Mouse (Mus musculus) midbrain, postnatal 0 days (tissue): Measurements from ENCODE around the gene Slco4c1. TPM values are rescaled to one million over a fixed set of nuclear protein-coding genes. Genes with fewer than 3 reads are reported as not detected.

Experiments used
- ATAC-seq: fragments of 200-750 bp; cut with Nextera tagmentation; 2 replicates; pipeline ENCODE4 v1.8.0; 2017; ENCODE audit warnings: moderate number of reproducible peaks, mild to moderate bottlenecking, moderate TSS enrichment, moderate library complexity; ENCODE audit not compliant: low FRiP score
- DNase-seq: peaks from one replicate; pipeline ENCODE4 v3.0.0-alpha.2; 2015; ENCODE audit warnings: low spot score
- H3K27ac ChIP-seq: fragments of 300-500 bp; sonication (generic); 2 replicates; pipeline ENCODE4 v1.5.1; 2014; ENCODE audit warnings: low read depth, mild to moderate bottlenecking, low read length, mixed read lengths
- H3K27me3 ChIP-seq: fragments of 300-500 bp; sonication (generic); 2 replicates; pipeline ENCODE4 v1.6.1; 2014; ENCODE audit warnings: low read length, control low read depth, mixed read lengths; ENCODE audit not compliant: insufficient read depth
- H3K36me3 ChIP-seq: fragments of 300-500 bp; sonication (generic); 2 replicates; pipeline ENCODE4 v1.6.1; 2014; ENCODE audit warnings: low read length, control low read depth, mixed read lengths; ENCODE audit not compliant: insufficient read depth
- H3K4me1 ChIP-seq: fragments of 300-500 bp; sonication (generic); 2 replicates; pipeline ENCODE4 v1.6.1; 2014; ENCODE audit warnings: mild to moderate bottlenecking, control low read depth, antibody characterized with exemption, low read length, mixed read lengths; ENCODE audit not compliant: insufficient read depth
- H3K4me2 ChIP-seq: fragments of 300-500 bp; sonication (generic); 2 replicates; pipeline ENCODE4 v1.6.1; 2014; ENCODE audit warnings: low read depth, mild to moderate bottlenecking, low read length, mixed read lengths; ENCODE audit not compliant: poor library complexity, severe bottlenecking
- H3K4me3 ChIP-seq: fragments of 300-500 bp; sonication (generic); 2 replicates; pipeline ENCODE4 v1.5.1; 2014; ENCODE audit warnings: low read depth, mild to moderate bottlenecking, low read length, moderate library complexity
- H3K9ac ChIP-seq: fragments of 300-500 bp; sonication (generic); replicated peaks from 2 replicates; pipeline ENCODE4 v1.6.1; 2014; ENCODE audit warnings: mild to moderate bottlenecking, low read length, moderate library complexity, mixed read lengths; ENCODE audit not compliant: poor library complexity, severe bottlenecking
- H3K9me3 ChIP-seq: fragments of 300-500 bp; sonication (generic); 2 replicates; pipeline ENCODE4 v1.6.1; 2016; ENCODE audit warnings: low read length, control low read depth
- CTCF ChIP-seq: IDR thresholded peaks from 2 replicates; pipeline ENCODE4 v1.5.1; 2016; ENCODE audit warnings: antibody characterized with exemption, mild to moderate bottlenecking
- WGBS: fragments of 180-500 bp; shearing (Covaris S2); extraction: QIAGEN DNeasy Blood & Tissue Kit; methylation state at CpG from one replicate; pipeline ENCODE4 v1.1.7; 2014; 5-methylcytosine and 5-hydroxymethylcytosine counted together
- polyA plus RNA-seq: library from polyadenylated mRNA; unstranded; fragments of >200 nt; fragmentation: Nextera tagmentation; extraction: Ambion mirVana; gene quantifications from 2 replicates; pipeline ENCODE4 v1.2.1, GENCODE M21; 2015
- total RNA-seq: library from RNA; depleted of rRNA; stranded (reverse); fragments of >200 nt; gene quantifications from 2 replicates; pipeline ENCODE4 v1.2.3, GENCODE M21; 2014

The Slco4c1 gene
- total and polyA plus RNA-seq, 2 experiments from 2014 or later = 1.3 to 2.2 TPM

- H3K4me2 ChIP-seq = no peak overlapping the region
- ATAC-seq (no peak; the same call in 1 of the 2 replicates), DNase-seq (peak; percentile 73)
- no peak overlapping the region for H3K9ac ChIP-seq
- no peaks in the 10 kb centered on the region for H3K4me1 ChIP-seq
- no peak overlapping the region for H3K27ac ChIP-seq
- no peaks in the 10 kb centered on the region for H3K27me3 ChIP-seq
- no peak overlapping the region for H3K4me3 ChIP-seq
- H3K9me3 ChIP-seq = no peaks in the 10 kb centered on the region
- peak; percentile 77 for TF ChIP-seq CTCF
- H3K36me3 ChIP-seq = no peaks in the 10 kb centered on the region
- 14% methylated on average over 4 of the region's 4 CpGs for WGBS
Measured at GRCm38 (mm10) chr1:96768264-96768663, 103.7 kb downstream of the Slco4c1 start.

GRCm38 (mm10) chr1:96766535-96766934, 105.4 kb downstream of the Slco4c1 start:
- Histone ChIP-seq H3K27ac (no peak overlapping the region), H3K9ac (no peak overlapping the region), H3K4me2 (no peak overlapping the region), H3K9me3 (no peaks in the 10 kb centered on the region), H3K27me3 (no peaks in the 10 kb centered on the region), H3K4me3 (no peak overlapping the region), H3K36me3 (no peaks in the 10 kb centered on the region), H3K4me1 (no peaks in the 10 kb centered on the region)
- no peak for TF ChIP-seq CTCF
- 43% methylated on average over 1 of the region's 1 CpGs for WGBS
- no peak for DNase-seq
- ATAC-seq = no peak
